Mouse (Mus musculus): Measurements from ENCODE around the gene Inava. TPM values are rescaled to one million over a fixed set of nuclear protein-coding genes. Genes with fewer than 3 reads are reported as not detected.

The Inava gene
- total and polyA plus RNA-seq, 3 experiments = 0.34 TPM; not detected in 1

GRCm38 (mm10) chr1:136214304-136214703 lies 19.8 kb downstream of the Inava start:
- Histone ChIP-seq H3K4me2 (ENCODE audit: insufficient read depth, low read depth, poor library complexity, severe bottlenecking) (no peak overlapping the region), H3K4me1 (ENCODE audit: control insufficient read depth in 1 of 2, insufficient read depth in 2 of 2) (no peaks in the 10 kb centered on the region), H3K27me3 (replicated peaks) (peaks cover 2% of the 10 kb centered on the region), H3K9ac (ENCODE audit: insufficient read depth, low read depth) (no peak overlapping the region), H3K9me3 (replicated peaks; ENCODE audit: low read length) (no peaks in the 10 kb centered on the region), H3K27ac (ENCODE audit: insufficient read depth, low read depth) (no peak overlapping the region), H3K79me2 (replicated peaks; ENCODE audit: control insufficient read depth, extremely low read depth, insufficient read depth, poor library complexity, severe bottlenecking) (no peaks in the 10 kb centered on the region), H3K4me3 (replicated peaks in 1 of 3; ENCODE audit: low read depth in 2 of 3, low read length in 2 of 3, poor library complexity in 1 of 3) (no peak overlapping the region), H3K36me3 (replicated peaks in 1 of 2; ENCODE audit: control insufficient read depth in 1 of 2, insufficient read depth in 1 of 2, low read length in 1 of 2) (no peaks in the 10 kb centered on the region)
- in situ Hi-C loops (cut with MboI; ENCODE audit: low pct_ligation_motif_present, low pct_unique_long_range_greater_than_20kb, low sequenced_read_pairs) (loop anchor here (5.0 to 10.0 kb wide), 3 partner anchors 42 to 170 kb away; no protein-coding TSS in a partner anchor), dilution Hi-C loops (cut with MboI; ENCODE audit: extremely low pct_ligation_motif_present, extremely low pct_unique_long_range_greater_than_20kb, low sequenced_read_pairs) (no loop called here)
- no peak for TF ChIP-seq MEF2A (IDR thresholded peaks at IDR 0.05; ENCODE audit: borderline replicate concordance, low read depth, low read length)
- TF ChIP-seq ZNF384 (IDR thresholded peaks at IDR 0.05; ENCODE audit: low read depth, low read length) = no peak
- no peak for TF ChIP-seq PAX5 (IDR thresholded peaks at IDR 0.05; ENCODE audit: low read length)
- TF ChIP-seq BHLHE40 (IDR thresholded peaks at IDR 0.05; ENCODE audit: low read depth, low read length) = no peak
- no peak for TF ChIP-seq RAD21 (IDR thresholded peaks at IDR 0.05; ENCODE audit: low read depth, low read length)
- TF ChIP-seq ZC3H11A (IDR thresholded peaks at IDR 0.05; ENCODE audit: low read depth, low read length) = no peak
- no peak for TF ChIP-seq MAFK (IDR thresholded peaks at IDR 0.05; ENCODE audit: insufficient replicate concordance, low read length)
- no peak for TF ChIP-seq POLR2AphosphoS2 (IDR thresholded peaks at IDR 0.05; ENCODE audit: low read depth, low read length)
- DNase-seq (ENCODE audit: extremely low read depth) = no peak

GRCm38 (mm10) chr1:136212803-136213202 lies 21.3 kb downstream of the Inava start, which contains the start of gene Mroh3:
TSS of gene Mroh3 (minus strand) at chr1:136212828.
- DNase-seq (ENCODE audit: extremely low read depth) = peak; percentile 54
- H3K9me3 ChIP-seq (replicated peaks; ENCODE audit: low read length) = no peaks in the 10 kb centered on the region
- no peak within 1 kb of the TSS for H3K4me2 ChIP-seq (ENCODE audit: insufficient read depth, low read depth, poor library complexity, severe bottlenecking)
- H3K9ac ChIP-seq (ENCODE audit: insufficient read depth, low read depth) = no peak within 1 kb of the TSS
- dilution Hi-C loops (cut with MboI; ENCODE audit: extremely low pct_ligation_motif_present, extremely low pct_unique_long_range_greater_than_20kb, low sequenced_read_pairs) = no loop called here
- H3K79me2 ChIP-seq (replicated peaks; ENCODE audit: control insufficient read depth, extremely low read depth, insufficient read depth, poor library complexity, severe bottlenecking) = no peaks in the 10 kb centered on the region
- TF ChIP-seq SMC3 (IDR thresholded peaks at IDR 0.05; ENCODE audit: low read depth, low read length) (peak; percentile 77), MXI1 (IDR thresholded peaks at IDR 0.05; ENCODE audit: low read depth, low read length) (no peak), RAD21 (IDR thresholded peaks at IDR 0.05; ENCODE audit: low read depth, low read length) (peak; percentile 83), UBTF (IDR thresholded peaks at IDR 0.05; ENCODE audit: low read depth, low read length) (no peak), CTCF (conservative IDR thresholded peaks at IDR 0.05 in 1 of 2, IDR thresholded peaks at IDR 0.05 in 1 of 2; ENCODE audit: low read depth in 2 of 2, low read length in 2 of 2) (peak; percentile 60 to 84)
- peaks cover 7% of the 10 kb centered on the region for H3K27me3 ChIP-seq (replicated peaks)
- H3K36me3 ChIP-seq (replicated peaks in 1 of 2; ENCODE audit: control insufficient read depth in 1 of 2, insufficient read depth in 1 of 2, low read length in 1 of 2) = no peaks in the 10 kb centered on the region
- H3K4me3 ChIP-seq (replicated peaks in 1 of 3; ENCODE audit: low read depth in 2 of 3, low read length in 2 of 3, poor library complexity in 1 of 3) = no peak within 1 kb of the TSS
- no peaks in the 10 kb centered on the region for H3K4me1 ChIP-seq (ENCODE audit: control insufficient read depth in 1 of 2, insufficient read depth in 2 of 2)
- in situ Hi-C loops (cut with MboI; ENCODE audit: low pct_ligation_motif_present, low pct_unique_long_range_greater_than_20kb, low sequenced_read_pairs) = loop anchor here (5.0 to 10.0 kb wide), 3 partner anchors 41 to 168 kb away; no protein-coding TSS in a partner anchor
- no peak within 1 kb of the TSS for H3K27ac ChIP-seq (ENCODE audit: insufficient read depth, low read depth)

GRCm38 (mm10) chr1:136190033-136190432 lies 44.0 kb downstream of the Inava start:
- TF ChIP-seq MAX (IDR thresholded peaks at IDR 0.05; ENCODE audit: low read length) (no peak), NRF1 (IDR thresholded peaks at IDR 0.05; ENCODE audit: low read depth, low read length) (no peak), PAX5 (IDR thresholded peaks at IDR 0.05; ENCODE audit: low read length) (no peak), MEF2A (IDR thresholded peaks at IDR 0.05; ENCODE audit: borderline replicate concordance, low read depth, low read length) (no peak), ETS1 (conservative IDR thresholded peaks at IDR 0.05; ENCODE audit: low read depth, low read length) (no peak), BHLHE40 (IDR thresholded peaks at IDR 0.05; ENCODE audit: low read depth, low read length) (no peak), ZKSCAN1 (IDR thresholded peaks at IDR 0.05; ENCODE audit: borderline replicate concordance, low read depth, low read length) (no peak), ZMIZ1 (IDR thresholded peaks at IDR 0.05; ENCODE audit: low read depth, low read length) (no peak), ELF1 (IDR thresholded peaks at IDR 0.05; ENCODE audit: low read depth, low read length) (no peak), MXI1 (IDR thresholded peaks at IDR 0.05; ENCODE audit: low read depth, low read length) (no peak), JUND (conservative IDR thresholded peaks at IDR 0.05; ENCODE audit: low read depth, low read length) (no peak), UBTF (IDR thresholded peaks at IDR 0.05; ENCODE audit: low read depth, low read length) (no peak), POLR2AphosphoS2 (IDR thresholded peaks at IDR 0.05; ENCODE audit: low read depth, low read length) (no peak), CTCF (conservative IDR thresholded peaks at IDR 0.05 in 1 of 2, IDR thresholded peaks at IDR 0.05 in 1 of 2; ENCODE audit: low read depth in 2 of 2, low read length in 2 of 2) (no peak), USF1 (IDR thresholded peaks at IDR 0.05; ENCODE audit: low read depth, low read length) (no peak)
- Histone ChIP-seq H3K4me2 (ENCODE audit: insufficient read depth, low read depth, poor library complexity, severe bottlenecking) (no peak overlapping the region), H3K27ac (ENCODE audit: insufficient read depth, low read depth) (no peak overlapping the region), H3K4me1 (ENCODE audit: control insufficient read depth in 1 of 2, insufficient read depth in 2 of 2) (peaks cover 0 to 8% of the 10 kb centered on the region in 2 experiments; a peak in 2 of 4 replicates), H3K79me2 (replicated peaks; ENCODE audit: control insufficient read depth, extremely low read depth, insufficient read depth, poor library complexity, severe bottlenecking) (no peaks in the 10 kb centered on the region), H3K4me3 (replicated peaks in 1 of 3; ENCODE audit: low read depth in 2 of 3, low read length in 2 of 3, poor library complexity in 1 of 3) (no peak overlapping the region), H3K9ac (ENCODE audit: insufficient read depth, low read depth) (no peak overlapping the region), H3K36me3 (replicated peaks in 1 of 2; ENCODE audit: control insufficient read depth in 1 of 2, insufficient read depth in 1 of 2, low read length in 1 of 2) (no peaks in the 10 kb centered on the region), H3K9me3 (replicated peaks; ENCODE audit: low read length) (no peaks in the 10 kb centered on the region), H3K27me3 (replicated peaks) (peaks cover 7% of the 10 kb centered on the region)
- dilution Hi-C loops (cut with MboI; ENCODE audit: extremely low pct_ligation_motif_present, extremely low pct_unique_long_range_greater_than_20kb, low sequenced_read_pairs) (no loop called here), in situ Hi-C loops (cut with MboI; ENCODE audit: low pct_ligation_motif_present, low pct_unique_long_range_greater_than_20kb, low sequenced_read_pairs) (no loop called here)
- no peak for DNase-seq (ENCODE audit: extremely low read depth)
